Mouse (Mus musculus): ENCODE results near the gene Acvrl1. TPM values are rescaled to one million over a fixed set of nuclear protein-coding genes. Genes with fewer than 3 reads are reported as not detected.
"Not testable (repeated sequence)": the region's sequence is repeated elsewhere in the genome, so short reads cannot be mapped to it uniquely, and the experiment has no call there.

The Acvrl1 gene
- polyA plus RNA-seq, 1 experiment from 2014 or later: 27.6 TPM

- not testable (repeated sequence) for H3K4me3 ChIP-seq (replicated peaks); ATAC-seq; H3K4me1 ChIP-seq (replicated peaks); H3K27me3 ChIP-seq (replicated peaks); H3K9ac ChIP-seq; H3K9me3 ChIP-seq; H3K27ac ChIP-seq; H3K4me2 ChIP-seq (replicated peaks); H3K36me3 ChIP-seq
- WGBS: 98% methylated on average over 2 of the region's 2 CpGs
Measured at GRCm38 (mm10) chr15:101113778-101114177, 14.5 kb upstream of the Acvrl1 start.

- no peak within 1 kb of the TSS for H3K9ac ChIP-seq
- no peak within 1 kb of the TSS for H3K27ac ChIP-seq
- no peak within 1 kb of the TSS for H3K4me3 ChIP-seq (replicated peaks)
- H3K9me3 ChIP-seq: no peaks in the 10 kb centered on the region
- H3K4me1 ChIP-seq (replicated peaks): peaks cover 15% of the 10 kb centered on the region
- H3K27me3 ChIP-seq (replicated peaks): no peaks in the 10 kb centered on the region
- ATAC-seq: no peak
- H3K4me2 ChIP-seq (replicated peaks): no peak within 1 kb of the TSS
- WGBS: 73% methylated on average over 5 of the region's 5 CpGs
- H3K36me3 ChIP-seq: no peaks in the 10 kb centered on the region
Measured at GRCm38 (mm10) chr15:101115511-101116110, 12.7 kb upstream of the Acvrl1 start, which contains the start of gene Ankrd33. TSS of gene Ankrd33 (plus strand) at chr15:101115755.

GRCm38 (mm10) chr15:101118399-101119125, 9.8 kb upstream of the Acvrl1 start:
- Histone ChIP-seq H3K9ac (no peak overlapping the region), H3K27me3 (replicated peaks) (no peaks in the 10 kb centered on the region), H3K4me2 (replicated peaks) (no peak overlapping the region), H3K27ac (no peak overlapping the region), H3K4me3 (replicated peaks) (no peak overlapping the region), H3K36me3 (no peaks in the 10 kb centered on the region), H3K9me3 (no peaks in the 10 kb centered on the region), H3K4me1 (replicated peaks) (peaks cover 10% of the 10 kb centered on the region)
- no peak for ATAC-seq
- 52% methylated on average over 14 of the region's 14 CpGs for WGBS

- Histone ChIP-seq H3K27ac (no peak overlapping the region), H3K27me3 (replicated peaks) (no peaks in the 10 kb centered on the region), H3K4me2 (replicated peaks) (no peak overlapping the region), H3K4me3 (replicated peaks) (no peak overlapping the region), H3K9me3 (no peaks in the 10 kb centered on the region), H3K9ac (no peak overlapping the region), H3K36me3 (no peaks in the 10 kb centered on the region), H3K4me1 (replicated peaks) (peaks cover 14% of the 10 kb centered on the region)
- no peak for ATAC-seq
- 74% methylated on average over 9 of the region's 9 CpGs for WGBS
Measured at GRCm38 (mm10) chr15:101121411-101122289, 6.7 kb upstream of the Acvrl1 start.

GRCm38 (mm10) chr15:101122290-101122589, 6.1 kb upstream of the Acvrl1 start:
- 22% methylated on average over 2 of the region's 2 CpGs for WGBS
- Histone ChIP-seq H3K9ac (no peak overlapping the region), H3K27me3 (replicated peaks) (no peaks in the 10 kb centered on the region), H3K4me3 (replicated peaks) (no peak overlapping the region), H3K36me3 (no peaks in the 10 kb centered on the region), H3K4me2 (replicated peaks) (no peak overlapping the region), H3K4me1 (replicated peaks) (peaks cover 18% of the 10 kb centered on the region), H3K9me3 (no peaks in the 10 kb centered on the region), H3K27ac (no peak overlapping the region)
- ATAC-seq: 0 out of 2 replicates have a peak, but pooled peaks have one; percentile 47

GRCm38 (mm10) chr15:101123202-101123601, 5.1 kb upstream of the Acvrl1 start:
- Histone ChIP-seq H3K4me3 (replicated peaks) (no peak overlapping the region), H3K9me3 (no peaks in the 10 kb centered on the region), H3K4me1 (replicated peaks) (peaks cover 22% of the 10 kb centered on the region), H3K27ac (0 out of 2 replicates have a peak overlapping the region, but pooled peaks have one; percentile 20), H3K4me2 (replicated peaks) (no peak overlapping the region), H3K27me3 (replicated peaks) (no peaks in the 10 kb centered on the region), H3K9ac (no peak overlapping the region), H3K36me3 (no peaks in the 10 kb centered on the region)
- 38% methylated on average over 4 of the region's 4 CpGs for WGBS
- ATAC-seq: no peak

GRCm38 (mm10) chr15:101125561-101125960, 2.8 kb upstream of the Acvrl1 start:
- no peak overlapping the region for H3K27ac ChIP-seq
- no peak for ATAC-seq
- H3K4me2 ChIP-seq (replicated peaks): no peak overlapping the region
- no peak overlapping the region for H3K9ac ChIP-seq
- no peaks in the 10 kb centered on the region for H3K9me3 ChIP-seq
- no peak overlapping the region for H3K4me3 ChIP-seq (replicated peaks)
- 0 out of 2 replicates have a peak, but pooled peaks cover 3% of the 10 kb centered on the region for H3K27me3 ChIP-seq (replicated peaks)
- 87% methylated on average over 6 of the region's 6 CpGs for WGBS
- no peaks in the 10 kb centered on the region for H3K36me3 ChIP-seq
- H3K4me1 ChIP-seq (replicated peaks): peaks cover 24% of the 10 kb centered on the region

GRCm38 (mm10) chr15:101126876-101127544, 1.3 kb upstream of the Acvrl1 start:
- peak; percentile 63 for ATAC-seq
- peak overlapping the region; percentile 71 for H3K27ac ChIP-seq
- H3K36me3 ChIP-seq: no peaks in the 10 kb centered on the region
- no peak overlapping the region for H3K9ac ChIP-seq
- H3K4me1 ChIP-seq (replicated peaks): peaks cover 33% of the 10 kb centered on the region
- no peak overlapping the region for H3K4me2 ChIP-seq (replicated peaks)
- H3K9me3 ChIP-seq: no peaks in the 10 kb centered on the region
- WGBS: 69% methylated on average over 12 of the region's 12 CpGs
- H3K27me3 ChIP-seq (replicated peaks): 0 out of 2 replicates have a peak, but pooled peaks cover 3% of the 10 kb centered on the region
- H3K4me3 ChIP-seq (replicated peaks): no peak overlapping the region

- H3K9ac ChIP-seq: peak overlapping the region; percentile 67
- H3K9me3 ChIP-seq: no peaks in the 10 kb centered on the region
- peak overlapping the region; percentile 52 for H3K4me3 ChIP-seq (replicated peaks)
- H3K27ac ChIP-seq: no peak overlapping the region
- H3K4me1 ChIP-seq (replicated peaks): peaks cover 49% of the 10 kb centered on the region
- ATAC-seq: no peak
- H3K36me3 ChIP-seq: no peaks in the 10 kb centered on the region
- H3K27me3 ChIP-seq (replicated peaks): 0 out of 2 replicates have a peak, but pooled peaks cover 3% of the 10 kb centered on the region
- 39% methylated on average over 5 of the region's 5 CpGs for WGBS
- H3K4me2 ChIP-seq (replicated peaks): peak overlapping the region; percentile 80
Measured at GRCm38 (mm10) chr15:101129412-101129811, 1.1 kb downstream of the Acvrl1 start.

- no peak for ATAC-seq
- peaks cover 58% of the 10 kb centered on the region for H3K4me1 ChIP-seq (replicated peaks)
- H3K4me2 ChIP-seq (replicated peaks): peak overlapping the region; percentile 39
Measured at GRCm38 (mm10) chr15:101131498-101131897, 3.2 kb downstream of the Acvrl1 start.

GRCm38 (mm10) chr15:101132041-101132440, 3.7 kb downstream of the Acvrl1 start:
- no peak overlapping the region for H3K4me3 ChIP-seq (replicated peaks)
- 0 out of 2 replicates have a peak, but pooled peaks cover 3% of the 10 kb centered on the region for H3K27me3 ChIP-seq (replicated peaks)
- WGBS: 69% methylated on average over 6 of the region's 6 CpGs
- H3K27ac ChIP-seq: 0 out of 2 replicates have a peak overlapping the region, but pooled peaks have one; percentile 89
- peaks cover 57% of the 10 kb centered on the region for H3K4me1 ChIP-seq (replicated peaks)
- peaks cover 3% of the 10 kb centered on the region for H3K36me3 ChIP-seq
- H3K4me2 ChIP-seq (replicated peaks): peak overlapping the region; percentile 39; the same call in 1 of the 2 replicates
- H3K9me3 ChIP-seq: no peaks in the 10 kb centered on the region
- H3K9ac ChIP-seq: no peak overlapping the region
- ATAC-seq: no peak

More at GRCm38 (mm10) chr15:101131498-101131897, 3.2 kb downstream of the Acvrl1 start:
- Histone ChIP-seq H3K36me3 (no peaks in the 10 kb centered on the region), H3K27me3 (replicated peaks) (0 out of 2 replicates have a peak, but pooled peaks cover 3% of the 10 kb centered on the region), H3K27ac (no peak overlapping the region), H3K9ac (no peak overlapping the region), H3K4me3 (replicated peaks) (no peak overlapping the region), H3K9me3 (no peaks in the 10 kb centered on the region)
- 23% methylated on average over 11 of the region's 11 CpGs for WGBS
